Mouse (Mus musculus): ENCODE data around the gene Rnf213.

Rnf213 gene

DNA sequence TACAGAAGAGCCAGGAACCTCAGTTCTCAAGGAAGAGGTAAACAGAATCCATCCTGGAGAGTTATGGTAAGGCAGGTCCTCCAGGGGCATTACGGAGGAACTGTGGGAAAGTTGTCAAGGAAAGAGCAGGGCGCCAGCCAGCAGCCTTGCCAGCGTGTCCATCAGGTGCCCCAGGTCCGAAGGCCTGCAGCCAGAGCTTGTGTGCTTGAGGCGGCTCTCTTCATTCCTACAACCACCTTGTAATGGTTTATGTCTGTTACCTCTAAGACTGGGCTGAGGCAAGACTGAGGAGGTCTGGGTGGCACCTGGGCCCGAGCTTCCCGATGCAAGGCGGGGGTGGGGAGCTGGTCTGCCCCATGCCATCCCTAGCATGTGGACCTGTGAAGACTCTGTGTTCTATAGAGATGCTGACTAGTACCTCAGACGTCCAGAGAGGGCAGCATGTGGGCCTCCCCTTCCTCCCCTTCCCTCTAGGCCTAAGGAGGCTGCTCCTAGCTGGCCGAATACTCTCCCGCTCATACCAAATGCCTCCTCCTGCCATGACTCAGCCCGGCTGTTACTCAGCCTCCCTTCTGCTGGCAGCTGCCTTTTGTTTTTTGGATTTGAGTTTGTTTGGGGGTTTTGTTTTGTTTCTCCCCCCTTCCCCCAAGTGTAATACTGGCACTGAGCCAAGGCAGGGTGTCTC is 123.9 kb downstream of the Rnf213 start:
- peak; percentile 60 for DNase-seq

- DNase-seq, result no peak
These were observed 126.5 kb downstream of the Rnf213 start for GRCm38 (mm10) chr11:119519387-119519786.

GRCm38 (mm10) chr11:119520005-119520712 is 127.3 kb downstream of the Rnf213 start:
- no peak for DNase-seq

GRCm38 (mm10) chr11:119520713-119521063 is 127.8 kb downstream of the Rnf213 start:
- DNase-seq, result no peak

DNA sequence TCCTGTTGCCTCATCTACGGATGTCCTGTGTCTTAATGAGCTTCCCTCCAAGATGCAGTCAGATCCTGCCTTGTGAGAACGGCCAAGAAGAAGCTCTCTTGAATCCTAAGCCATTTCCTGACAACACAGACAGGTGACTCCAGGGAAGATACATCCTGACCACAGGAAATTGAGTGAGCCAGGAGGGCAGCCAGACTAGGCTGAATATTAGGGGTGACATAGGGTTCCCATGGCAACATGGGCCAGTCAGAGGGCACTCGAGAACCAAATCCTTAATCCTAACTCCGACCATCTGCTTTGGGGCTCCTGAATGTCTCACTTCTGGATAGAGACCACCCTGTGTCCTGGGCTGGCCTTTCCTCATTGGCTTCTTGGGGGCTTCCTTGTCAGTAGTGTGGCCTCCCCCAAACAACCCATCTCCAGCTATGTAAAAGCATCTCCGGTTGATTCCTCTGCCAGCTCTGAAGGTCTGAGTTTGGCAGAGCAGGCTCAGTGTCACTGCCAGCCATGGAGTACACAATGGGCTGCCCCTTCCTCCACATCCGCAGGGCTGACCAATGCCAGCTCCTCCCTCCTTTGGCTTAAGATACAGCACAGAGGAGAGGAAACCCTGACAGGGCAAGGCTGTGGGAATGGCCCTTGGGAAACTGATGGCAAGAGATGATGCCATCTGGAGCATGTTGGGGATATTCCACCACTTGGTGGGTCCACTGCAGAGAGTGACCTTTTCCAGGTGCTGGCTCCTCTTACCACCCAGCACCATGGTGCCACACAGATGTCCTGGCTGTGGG is 129.2 kb downstream of the Rnf213 start:
- DNase-seq, result no peak

DNA sequence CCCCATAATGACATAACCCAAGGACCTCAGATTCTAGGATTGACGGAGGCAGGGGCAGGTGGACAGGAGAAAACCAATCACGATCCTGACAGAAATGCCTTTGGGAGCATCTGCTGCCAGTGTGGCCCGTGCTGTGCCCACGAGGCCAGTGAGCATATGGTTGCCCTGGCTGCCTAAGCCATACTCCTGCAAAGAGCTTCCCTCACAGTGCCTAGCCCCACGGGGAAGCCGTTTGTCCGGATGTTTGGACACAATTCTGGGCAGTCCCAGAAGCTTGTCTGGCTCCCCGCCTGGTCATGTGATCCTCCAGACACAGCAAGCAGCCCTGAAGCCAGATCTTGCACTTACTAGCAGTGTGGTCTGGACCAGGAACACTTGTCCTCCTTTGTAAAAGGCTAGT is 129.9 kb downstream of the Rnf213 start:
- peak; percentile 98 for DNase-seq

GRCm38 (mm10) chr11:119523392-119523791 is 130.5 kb downstream of the Rnf213 start:
- no peak for DNase-seq

GRCm38 (mm10) chr11:119524545-119524949 is 131.6 kb downstream of the Rnf213 start:
- DNase-seq, result peak; percentile 58

- no peak for DNase-seq
These were observed 133.4 kb downstream of the Rnf213 start for GRCm38 (mm10) chr11:119526068-119526966.

GRCm38 (mm10) chr11:119528930-119529329 is 136.0 kb downstream of the Rnf213 start:
- no peak for DNase-seq

DNA sequence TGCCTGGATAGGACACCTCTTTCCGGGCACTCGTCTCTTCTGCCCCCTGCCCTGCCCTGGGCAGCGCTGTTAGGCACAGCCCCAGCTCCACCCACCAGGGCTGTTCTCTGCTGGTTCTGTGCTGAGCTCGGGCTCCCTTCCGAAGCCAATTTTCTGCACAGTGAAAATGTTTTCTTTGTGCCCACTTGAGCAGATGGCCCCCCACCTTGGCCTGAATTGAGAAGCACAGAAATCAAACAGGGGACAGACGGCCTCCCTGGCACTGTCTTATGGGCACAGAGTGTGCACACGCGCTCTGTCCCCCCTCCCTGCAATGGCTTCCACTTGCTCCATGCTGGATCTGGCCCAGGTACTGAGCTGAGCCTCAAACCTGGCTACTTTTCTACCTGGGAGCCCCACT is 139.6 kb downstream of the Rnf213 start:
- DNase-seq, result peak; percentile 72

GRCm38 (mm10) chr11:119533745-119534144 is 140.8 kb downstream of the Rnf213 start:
- no peak for DNase-seq

Data from cerebellum, adult 8-10 months (tissue).